Mouse (Mus musculus) 3T3-L1 (cell line): ENCODE results near the gene Olfr287.
A peak's percentile ranks its signal among the peaks of the same experiment; 100 is the strongest.

Experiments used
- DNase-seq: peaks from one replicate; pipeline ENCODE4 v3.0.0-alpha.2; 2015; ENCODE audit warnings: low read depth, low spot score

The Olfr287 gene

GRCm38 (mm10) chr15:98220877-98221276 is at the start of gene Olfr287, which contains the start of gene Gm44579:
Gene Olfr287, minus strand, starts transcription at chr15:98221056.
Gene Gm44579, minus strand, starts transcription at chr15:98220977.
- DNase-seq: no peak

GRCm38 (mm10) chr15:98257776-98258175 is 36.9 kb upstream of the Olfr287 start:
- no peak for DNase-seq

GRCm38 (mm10) chr15:98257193-98257592 is 36.3 kb upstream of the Olfr287 start, which contains the start of gene H1fnt:
Gene H1fnt, minus strand, starts transcription at chr15:98257293.
- no peak for DNase-seq

GRCm38 (mm10) chr15:98256271-98256670 is 35.4 kb upstream of the Olfr287 start:
- no peak for DNase-seq

GRCm38 (mm10) chr15:98235442-98235841 is 14.6 kb upstream of the Olfr287 start:
- DNase-seq: no peak

- no peak for DNase-seq
These were observed 13.5 kb upstream of the Olfr287 start, which contains the start of gene Olfr286 for GRCm38 (mm10) chr15:98234350-98234749. Gene Olfr286, minus strand, starts transcription at chr15:98234450.

GRCm38 (mm10) chr15:98226096-98226495 is 5.2 kb upstream of the Olfr287 start:
- DNase-seq: no peak

- no peak for DNase-seq
These were observed 4.8 kb upstream of the Olfr287 start for GRCm38 (mm10) chr15:98225610-98226009.

- DNase-seq: no peak
These were observed 1.5 kb upstream of the Olfr287 start for GRCm38 (mm10) chr15:98222377-98222776.

GRCm38 (mm10) chr15:98214130-98214529 is 6.7 kb downstream of the Olfr287 start:
- no peak for DNase-seq

- DNase-seq: no peak
These were observed 7.5 kb downstream of the Olfr287 start for GRCm38 (mm10) chr15:98213336-98213870.

GRCm38 (mm10) chr15:98209676-98210075 is 11.2 kb downstream of the Olfr287 start:
- DNase-seq: peak; percentile 28

GRCm38 (mm10) chr15:98195442-98195841 is 25.4 kb downstream of the Olfr287 start, which contains the start of gene Olfr288:
Gene Olfr288, minus strand, starts transcription at chr15:98195542.
- no peak for DNase-seq

- no peak for DNase-seq
These were observed 36.4 kb downstream of the Olfr287 start for GRCm38 (mm10) chr15:98184456-98184855.

- DNase-seq: no peak
These were observed 38.8 kb downstream of the Olfr287 start for GRCm38 (mm10) chr15:98181856-98182570.

- DNase-seq: peak; percentile 97
These were observed 39.6 kb downstream of the Olfr287 start for GRCm38 (mm10) chr15:98181132-98181711.

- DNase-seq: no peak
These were observed 40.2 kb downstream of the Olfr287 start for GRCm38 (mm10) chr15:98180567-98181131.

GRCm38 (mm10) chr15:98177320-98177719 is 43.5 kb downstream of the Olfr287 start:
- no peak for DNase-seq

GRCm38 (mm10) chr15:98173821-98174220 is 47.0 kb downstream of the Olfr287 start:
- peak; percentile 85 for DNase-seq

GRCm38 (mm10) chr15:98172113-98172512 is 48.7 kb downstream of the Olfr287 start:
- DNase-seq: no peak

GRCm38 (mm10) chr15:98170917-98171316 is 49.9 kb downstream of the Olfr287 start:
- no peak for DNase-seq

GRCm38 (mm10) chr15:98170365-98170764 is 50.5 kb downstream of the Olfr287 start:
- DNase-seq: peak; percentile 90
